Mouse (Mus musculus) midbrain, embryonic 12.5 days (tissue): ENCODE data around the gene Tmem189. TPM values are rescaled to one million over a fixed set of nuclear protein-coding genes. Genes with fewer than 3 reads are reported as not detected.

Experiments used
- ATAC-seq: fragments of 200-750 bp; cut with Nextera tagmentation; 2 replicates; pipeline ENCODE4 v1.8.0; 2017; ENCODE audit warnings: low read depth, moderate TSS enrichment, moderate library complexity; ENCODE audit not compliant: low FRiP score
- H3K27ac ChIP-seq: fragments of 300-500 bp; sonication (generic); replicated peaks from 2 replicates; pipeline ENCODE4 v1.5.1; 2016; ENCODE audit warnings: mild to moderate bottlenecking
- H3K27me3 ChIP-seq: fragments of 300-500 bp; sonication (generic); 2 replicates; pipeline ENCODE4 v1.6.1; 2016; ENCODE audit warnings: mild to moderate bottlenecking
- H3K36me3 ChIP-seq: fragments of 300-500 bp; sonication (generic); 2 replicates; pipeline ENCODE4 v1.6.1; 2016
- H3K4me1 ChIP-seq: fragments of 300-500 bp; sonication (generic); 2 replicates; pipeline ENCODE4 v1.6.1; 2016
- H3K4me2 ChIP-seq: fragments of 300-500 bp; sonication (generic); replicated peaks from 2 replicates; pipeline ENCODE4 v1.6.1; 2016; ENCODE audit warnings: mild to moderate bottlenecking, moderate library complexity
- H3K4me3 ChIP-seq: fragments of 300-500 bp; sonication (generic); 2 replicates; pipeline ENCODE4 v1.5.1; 2016; ENCODE audit warnings: mild to moderate bottlenecking
- H3K9ac ChIP-seq: fragments of 300-500 bp; sonication (generic); replicated peaks from 2 replicates; pipeline ENCODE4 v1.6.1; 2016; ENCODE audit warnings: mild to moderate bottlenecking, moderate library complexity
- H3K9me3 ChIP-seq: fragments of 300-500 bp; sonication (generic); 2 replicates; pipeline ENCODE4 v1.6.1; 2016; ENCODE audit warnings: mild to moderate bottlenecking
- WGBS: fragments of 180-500 bp; shearing (Covaris S2); methylation state at CpG from one replicate; pipeline ENCODE4 v1.1.7; 2016; 5-methylcytosine and 5-hydroxymethylcytosine counted together
- polyA plus RNA-seq: library from polyadenylated mRNA; unstranded; fragments of >200 nt; fragmentation: Nextera tagmentation; extraction: Ambion mirVana; gene quantifications from 2 replicates; pipeline ENCODE4 v1.2.1, GENCODE M21; 2016

Gene Tmem189
- polyA plus RNA-seq, 1 experiment from 2014 or later: 36.5 TPM

DNA sequence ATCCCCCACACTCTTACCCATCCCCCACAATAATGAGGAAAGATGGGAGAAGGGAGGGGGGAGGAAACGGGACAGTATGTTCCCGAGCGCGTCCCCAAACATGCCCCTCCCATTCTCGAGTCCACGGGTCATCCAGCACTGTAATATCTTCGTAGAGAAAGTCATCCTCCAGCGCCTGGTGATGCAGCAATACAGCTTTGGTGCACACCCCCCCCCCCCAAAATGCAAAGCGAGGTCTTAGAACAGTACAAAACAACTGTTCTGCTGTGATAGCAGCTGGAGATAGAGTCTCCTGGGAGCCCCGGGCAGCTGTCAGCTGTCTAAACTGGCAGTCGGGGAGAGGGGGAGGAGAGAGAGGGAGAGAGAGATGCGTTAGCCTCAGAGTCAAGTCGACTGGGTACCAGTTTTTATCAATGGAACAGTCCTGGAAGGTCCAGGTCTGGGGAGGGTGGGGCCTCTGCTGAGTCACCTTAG, 17.4 kb downstream of the Tmem189 start:
- Histone ChIP-seq H3K27ac (no peak overlapping the region), H3K9me3 (no peaks in the 10 kb centered on the region), H3K4me2 (no peak overlapping the region), H3K4me1 (peaks cover 4% of the 10 kb centered on the region; the same call in 1 of the 2 replicates), H3K36me3 (no peaks in the 10 kb centered on the region), H3K27me3 (no peaks in the 10 kb centered on the region), H3K9ac (no peak overlapping the region), H3K4me3 (no peak overlapping the region)
- peak; percentile 68 for ATAC-seq
- WGBS: 47% methylated on average over 13 of the region's 13 CpGs

DNA sequence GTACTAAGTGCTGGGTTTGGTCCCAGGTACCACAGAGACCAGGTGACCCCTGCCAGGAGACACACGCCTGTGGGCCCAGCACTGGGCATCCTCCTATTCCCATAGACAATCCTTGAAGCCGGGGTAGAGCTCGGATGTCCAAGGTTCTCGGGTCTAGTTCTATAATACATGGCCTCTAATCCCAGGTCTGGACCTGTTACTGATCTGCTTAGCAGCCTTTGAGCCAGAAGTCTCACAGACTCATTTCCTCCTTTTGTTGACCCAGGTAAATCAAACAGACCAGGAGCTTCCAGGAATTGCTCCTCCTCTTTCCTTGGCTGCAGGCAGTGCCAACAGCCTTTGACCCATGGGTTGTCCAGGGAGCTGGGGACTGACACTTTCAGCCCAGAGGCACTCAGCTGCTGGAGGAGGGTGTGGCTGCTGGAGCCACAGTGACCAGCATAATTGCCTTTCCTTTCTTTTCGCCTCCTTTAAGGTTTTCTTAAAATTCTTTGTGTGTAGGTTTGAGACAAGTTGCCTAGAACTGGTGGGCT, 18.5 kb downstream of the Tmem189 start:
- Histone ChIP-seq H3K9ac (no peak overlapping the region), H3K27ac (no peak overlapping the region), H3K27me3 (no peaks in the 10 kb centered on the region), H3K4me1 (peaks cover 4% of the 10 kb centered on the region; the same call in 1 of the 2 replicates), H3K4me2 (no peak overlapping the region), H3K36me3 (no peaks in the 10 kb centered on the region), H3K9me3 (no peaks in the 10 kb centered on the region), H3K4me3 (no peak overlapping the region)
- no peak for ATAC-seq
- 78% methylated on average over 5 of the region's 5 CpGs for WGBS

DNA sequence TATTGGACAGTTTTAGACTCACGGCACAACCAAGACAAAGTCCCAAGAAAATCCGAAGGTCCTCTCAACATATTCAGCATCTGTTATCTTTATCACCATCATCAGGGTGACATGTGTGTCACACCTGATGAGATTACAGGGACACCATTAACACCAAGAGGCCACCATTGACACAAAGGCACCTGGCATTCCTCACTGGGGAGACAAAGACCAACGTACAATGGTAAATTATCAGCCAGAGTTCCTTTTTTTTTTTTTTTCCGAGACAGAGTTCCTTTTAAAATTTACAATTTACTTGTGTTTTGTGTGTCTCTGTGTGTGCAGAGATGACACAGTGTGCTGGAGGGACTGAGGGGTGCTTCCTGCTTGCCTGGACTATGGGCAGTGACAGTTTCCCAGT, 20.2 kb downstream of the Tmem189 start:
- ATAC-seq: no peak
- H3K27ac ChIP-seq: no peak overlapping the region

DNA sequence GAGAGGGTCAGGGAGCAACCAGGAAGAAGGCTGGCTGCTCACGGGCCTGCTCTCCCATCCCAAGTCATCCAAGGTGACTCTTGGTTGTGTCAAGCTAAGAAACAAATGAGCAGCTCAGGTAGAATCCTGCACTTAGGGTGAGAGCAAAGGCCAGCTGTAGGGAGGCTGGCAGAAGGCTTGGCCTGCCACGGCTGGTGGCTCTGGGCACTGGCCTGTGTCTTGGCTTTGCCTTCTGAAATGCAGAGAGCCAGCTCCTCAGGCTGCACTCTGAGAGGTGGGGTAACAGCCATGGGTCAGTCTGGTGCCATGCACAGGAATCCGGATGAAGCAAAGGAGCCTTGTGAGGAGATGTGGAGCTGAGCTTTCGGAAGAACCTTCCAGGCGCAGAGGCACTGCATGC, 21.2 kb downstream of the Tmem189 start:
- H3K4me1 ChIP-seq: peaks cover 4% of the 10 kb centered on the region; the same call in 1 of the 2 replicates
- H3K4me2 ChIP-seq: no peak overlapping the region
- no peaks in the 10 kb centered on the region for H3K27me3 ChIP-seq
- no peak overlapping the region for H3K9ac ChIP-seq
- H3K4me3 ChIP-seq: no peak overlapping the region
- H3K27ac ChIP-seq: no peak overlapping the region
- H3K36me3 ChIP-seq: no peaks in the 10 kb centered on the region
- H3K9me3 ChIP-seq: no peaks in the 10 kb centered on the region
- WGBS: 88% methylated on average over 5 of the region's 5 CpGs
- no peak for ATAC-seq

More for the DNA sequence above, 20.2 kb downstream of the Tmem189 start:
- H3K27me3 ChIP-seq: no peaks in the 10 kb centered on the region
- H3K9me3 ChIP-seq: no peaks in the 10 kb centered on the region
- no peak overlapping the region for H3K4me3 ChIP-seq
- peaks cover 4% of the 10 kb centered on the region; the same call in 1 of the 2 replicates for H3K4me1 ChIP-seq
- no peak overlapping the region for H3K9ac ChIP-seq
- no peak overlapping the region for H3K4me2 ChIP-seq
- WGBS: 83% methylated on average over 4 of the region's 4 CpGs
- H3K36me3 ChIP-seq: no peaks in the 10 kb centered on the region

DNA sequence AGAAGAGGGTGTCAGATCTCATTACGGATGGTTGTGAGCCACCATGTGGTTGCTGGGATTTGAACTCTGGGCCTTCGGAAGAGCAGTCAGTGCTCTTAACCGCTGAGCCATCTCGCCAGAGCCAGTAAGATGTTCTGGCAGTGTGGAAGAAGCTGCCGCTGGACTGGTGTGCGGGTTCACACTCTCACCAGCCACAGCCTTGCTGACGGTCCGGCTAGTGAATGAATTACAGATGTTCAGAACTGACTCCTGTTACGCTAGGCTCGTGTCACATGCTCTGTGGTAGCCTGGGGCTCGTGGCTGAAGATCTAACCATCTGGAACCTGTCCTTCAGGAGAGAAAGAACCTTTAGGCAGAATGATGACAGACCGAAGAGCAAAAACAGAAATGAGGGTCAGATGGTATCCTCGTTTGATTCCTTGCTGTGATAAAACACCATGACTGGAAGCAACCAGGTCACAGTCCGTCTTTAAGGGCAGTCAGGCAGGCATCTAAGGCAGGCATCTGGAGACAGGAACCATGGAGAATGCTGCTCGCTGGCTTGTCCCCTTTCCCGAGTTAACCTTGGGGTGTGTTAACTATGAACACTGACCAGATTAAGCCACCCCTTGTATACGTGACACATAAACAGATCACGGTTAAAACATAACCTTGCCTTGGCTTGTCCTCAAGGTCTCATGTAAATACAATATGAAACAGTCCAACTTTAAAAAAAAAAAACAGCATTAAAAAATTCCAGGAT, 23.5 kb downstream of the Tmem189 start:
- peaks cover 9% of the 10 kb centered on the region for H3K4me1 ChIP-seq
- 83% methylated on average over 18 of the region's 18 CpGs for WGBS
- no peak overlapping the region for H3K27ac ChIP-seq
- no peaks in the 10 kb centered on the region for H3K36me3 ChIP-seq
- H3K4me3 ChIP-seq: no peak overlapping the region
- H3K27me3 ChIP-seq: peaks cover 14% of the 10 kb centered on the region
- H3K9ac ChIP-seq: no peak overlapping the region
- no peak for ATAC-seq
- no peak overlapping the region for H3K4me2 ChIP-seq
- no peaks in the 10 kb centered on the region for H3K9me3 ChIP-seq

- Histone ChIP-seq H3K36me3 (0 out of 2 replicates have a peak, but pooled peaks cover under 1% of the 10 kb centered on the region), H3K9ac (no peak overlapping the region), H3K9me3 (no peaks in the 10 kb centered on the region), H3K27ac (no peak overlapping the region), H3K27me3 (peaks cover 14% of the 10 kb centered on the region), H3K4me1 (peaks cover 29% of the 10 kb centered on the region), H3K4me2 (no peak overlapping the region), H3K4me3 (no peak overlapping the region)
- ATAC-seq: no peak
- WGBS: 55% methylated on average over 6 of the region's 6 CpGs
These were observed 26.9 kb downstream of the Tmem189 start for GRCm38 (mm10) chr2:167662713-167663112.

DNA sequence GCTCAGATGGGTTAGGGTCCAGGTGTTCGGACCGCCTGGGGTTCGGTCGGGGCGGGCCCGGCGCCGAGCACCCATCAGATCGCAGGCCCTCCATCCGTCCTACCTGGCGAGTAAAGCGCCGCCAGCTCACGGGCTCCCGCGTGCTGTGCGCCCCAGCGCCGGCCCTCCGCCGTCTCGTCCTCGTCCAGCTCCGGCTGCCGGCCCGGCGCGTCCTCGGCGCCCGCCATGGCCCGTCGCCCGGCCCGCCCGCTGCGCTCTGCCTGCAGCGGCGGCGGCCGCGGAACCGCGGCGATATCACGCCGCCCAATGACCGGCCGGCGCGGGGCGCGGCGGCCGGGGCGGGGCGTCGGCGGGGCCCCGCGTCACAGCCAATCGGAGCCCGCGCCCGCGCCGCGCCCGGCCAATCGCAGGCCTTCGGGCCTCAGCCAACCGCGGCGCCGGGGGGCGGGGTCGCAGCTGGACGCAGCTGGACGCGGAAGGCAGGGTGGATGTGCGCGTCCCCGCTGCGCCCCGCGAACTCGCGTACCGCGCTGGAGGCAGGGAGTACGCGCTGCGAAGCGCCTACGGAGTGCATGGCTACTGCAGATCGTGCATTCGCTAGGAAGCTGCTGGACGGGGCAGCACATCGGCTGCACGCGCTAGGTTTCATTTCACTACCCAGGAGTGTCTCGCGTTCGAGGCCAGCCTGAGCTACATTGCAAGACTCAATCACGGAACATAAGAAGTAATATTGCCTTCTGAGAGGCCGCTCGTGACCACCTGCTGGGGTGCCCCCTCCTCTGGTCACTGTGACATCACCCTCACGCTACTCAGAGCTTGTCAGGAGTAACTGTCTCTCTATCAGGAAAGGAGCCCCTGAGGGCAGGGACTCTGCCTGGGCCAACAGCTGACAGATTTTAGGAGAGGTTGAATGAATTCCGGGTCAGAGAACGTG, 28.1 kb downstream of the Tmem189 start, which contains the start of gene Gm20431:
Gene Gm20431, minus strand, starts transcription at position 227 of the 934 bp plus-strand sequence.
- Histone ChIP-seq H3K27ac (peak within 1 kb of the TSS; percentile 63), H3K4me2 (peak within 1 kb of the TSS; percentile 92), H3K36me3 (0 out of 2 replicates have a peak, but pooled peaks cover 3% of the 10 kb centered on the region), H3K4me3 (peak within 1 kb of the TSS; percentile 86), H3K27me3 (peaks cover 14% of the 10 kb centered on the region), H3K9ac (peak within 1 kb of the TSS; percentile 85), H3K9me3 (no peaks in the 10 kb centered on the region), H3K4me1 (peaks cover 29% of the 10 kb centered on the region)
- peak; percentile 96 for ATAC-seq
- under 1% methylated on average over 93 of the region's 110 CpGs for WGBS

DNA sequence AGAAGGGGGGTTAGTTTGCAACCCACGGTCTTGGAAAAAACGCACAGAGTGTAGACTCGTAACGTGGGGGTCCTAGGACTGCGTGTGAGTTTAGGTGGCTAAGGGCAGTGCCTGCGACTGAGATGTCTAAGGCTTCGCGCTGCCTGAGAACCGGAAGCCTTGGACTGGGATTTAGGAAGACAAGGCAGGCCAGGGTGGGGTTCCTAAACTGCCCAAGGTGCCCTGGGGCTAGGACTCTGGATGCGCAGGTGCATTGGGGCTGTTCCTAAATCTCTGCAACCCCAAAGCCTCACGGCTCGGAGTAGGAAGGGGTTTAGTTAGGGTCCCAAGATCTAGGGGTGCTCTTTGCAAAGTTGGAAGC, 29.0 kb downstream of the Tmem189 start:
- Histone ChIP-seq H3K4me3 (peak overlapping the region; percentile 86), H3K4me2 (peak overlapping the region; percentile 92), H3K27ac (no peak overlapping the region), H3K9me3 (no peaks in the 10 kb centered on the region), H3K27me3 (peaks cover 14% of the 10 kb centered on the region), H3K4me1 (peaks cover 29% of the 10 kb centered on the region), H3K36me3 (0 out of 2 replicates have a peak, but pooled peaks cover 3% of the 10 kb centered on the region), H3K9ac (peak overlapping the region; percentile 85)
- ATAC-seq: peak; percentile 5; the same call in 1 of the 2 replicates
- WGBS: 2% methylated on average over 12 of the region's 12 CpGs

DNA sequence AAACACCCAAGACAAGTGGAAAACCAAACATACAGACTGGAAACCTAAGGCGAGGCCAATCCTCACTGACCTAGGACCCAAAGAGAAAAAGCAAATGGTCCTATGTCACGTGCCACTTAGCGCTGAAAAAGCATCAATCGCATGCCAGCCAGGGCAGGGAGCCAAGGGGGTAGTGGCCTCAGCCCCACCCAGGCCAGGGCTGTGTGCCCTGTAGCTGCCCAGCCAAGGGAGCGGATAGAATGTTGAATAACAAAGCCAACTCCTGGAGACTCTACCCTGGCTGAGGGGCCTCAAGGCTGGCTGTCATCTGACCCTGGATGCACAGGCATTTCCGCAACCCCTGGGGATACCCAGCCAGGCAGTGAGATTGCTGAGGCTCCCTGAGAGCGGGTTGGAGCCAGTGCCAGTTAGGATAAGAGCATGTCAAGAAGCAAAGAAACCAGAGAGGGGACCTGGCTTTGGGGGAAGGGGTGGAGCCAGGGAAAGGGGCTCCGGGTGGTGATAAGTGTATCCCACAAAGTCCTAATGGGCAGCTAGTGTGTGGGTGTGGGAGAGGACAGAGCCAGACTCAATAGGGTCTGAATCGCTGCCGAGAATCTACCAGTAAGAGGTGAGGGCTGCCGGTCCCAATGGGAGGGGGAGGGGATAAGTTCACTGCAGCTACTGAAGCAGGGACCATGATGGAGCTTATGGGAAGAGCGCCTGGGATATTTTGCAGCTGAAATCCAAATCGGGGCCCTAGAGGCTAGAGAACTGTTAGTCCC, 29.6 kb downstream of the Tmem189 start:
- Histone ChIP-seq H3K4me1 (peaks cover 29% of the 10 kb centered on the region), H3K27ac (no peak overlapping the region), H3K4me2 (peak overlapping the region; percentile 92), H3K9ac (peak overlapping the region; percentile 85), H3K27me3 (peaks cover 14% of the 10 kb centered on the region), H3K4me3 (peak overlapping the region; percentile 86), H3K9me3 (no peaks in the 10 kb centered on the region), H3K36me3 (peaks cover 3% of the 10 kb centered on the region; the same call in 1 of the 2 replicates)
- peak; percentile 0; the same call in 1 of the 2 replicates for ATAC-seq
- 22% methylated on average over 13 of the region's 13 CpGs for WGBS

- peaks cover 10% of the 10 kb centered on the region for H3K36me3 ChIP-seq
- no peak for ATAC-seq
- H3K4me2 ChIP-seq: peak overlapping the region; percentile 92
- WGBS: 81% methylated on average over 10 of the region's 10 CpGs
- H3K27ac ChIP-seq: no peak overlapping the region
- H3K4me1 ChIP-seq: peaks cover 29% of the 10 kb centered on the region
- H3K9ac ChIP-seq: 0 out of 2 replicates have a peak overlapping the region, but pooled peaks have one; percentile 8
- peaks cover 14% of the 10 kb centered on the region for H3K27me3 ChIP-seq
- no peaks in the 10 kb centered on the region for H3K9me3 ChIP-seq
- peak overlapping the region; percentile 86; the same call in 1 of the 2 replicates for H3K4me3 ChIP-seq
These were observed 30.3 kb downstream of the Tmem189 start for GRCm38 (mm10) chr2:167659177-167659846.
